Mouse (Mus musculus) left cerebral cortex, postnatal 14 days (tissue): ENCODE data around the gene Atp8b2. TPM values are rescaled to one million over a fixed set of nuclear protein-coding genes. Genes with fewer than 3 reads are reported as not detected.

Experiments
- DNase-seq, 2 experiments: peaks; one replicate each; pipeline ENCODE4 v3.0.0; 2021 to 2022; ENCODE audit warnings: low spot score in 2 of 2, mixed read lengths in 1 of 2
- intact Hi-C: fragments of 180-260 bp; cut with DNase I; formaldehyde crosslinking; loops from one replicate; pipeline ENCODE4 v1.15.1; 2025
- total RNA-seq, 2 experiments: library from RNA; stranded (reverse); gene quantifications; 2 replicates each; pipeline ENCODE4 v1.2.3; 2021

Atp8b2 gene
- total RNA-seq, 2 experiments from 2014 or later, result 94.6 to 95.2 TPM

DNA sequence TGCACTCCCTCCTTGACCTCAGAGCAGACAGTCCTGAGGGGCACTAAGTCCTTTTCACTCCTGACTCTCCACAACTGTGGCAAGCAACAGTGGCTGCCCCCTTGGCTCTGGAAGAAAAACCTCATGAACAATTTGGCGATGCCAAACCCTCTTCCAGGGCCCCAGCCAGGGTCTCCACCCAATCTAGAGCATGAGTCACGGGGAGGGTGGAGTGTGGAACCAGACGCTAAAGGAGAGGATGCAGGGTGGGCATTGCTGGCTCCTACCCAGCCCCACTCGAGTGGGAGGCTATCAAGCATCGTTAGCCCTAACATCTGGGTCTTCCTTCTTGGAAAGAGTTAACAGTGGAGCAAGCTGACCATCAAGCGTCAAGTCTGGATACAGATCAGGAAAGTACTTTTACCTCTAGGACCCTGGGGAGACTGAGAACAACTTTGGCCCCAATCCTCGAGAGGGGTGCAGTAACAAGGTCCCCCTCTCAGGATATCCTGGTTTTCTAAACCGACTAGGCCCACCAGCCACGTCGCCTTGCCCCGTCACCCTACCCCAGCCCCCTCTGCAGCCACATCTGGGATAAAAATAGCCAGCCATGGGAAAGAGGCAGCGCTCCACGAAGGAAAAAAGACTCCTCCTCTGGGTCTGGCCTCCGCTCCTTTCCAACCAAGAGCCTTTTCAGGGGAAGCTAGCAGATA, 1.1 kb downstream of the Atp8b2 start:
- intact Hi-C loops, result loop anchor here (5.0 kb wide), 1 partner anchor 35 kb away; the partner anchor contains the start of gene Hax1
- DNase-seq, result peak in 1 of 2 experiments; percentile 34

DNA sequence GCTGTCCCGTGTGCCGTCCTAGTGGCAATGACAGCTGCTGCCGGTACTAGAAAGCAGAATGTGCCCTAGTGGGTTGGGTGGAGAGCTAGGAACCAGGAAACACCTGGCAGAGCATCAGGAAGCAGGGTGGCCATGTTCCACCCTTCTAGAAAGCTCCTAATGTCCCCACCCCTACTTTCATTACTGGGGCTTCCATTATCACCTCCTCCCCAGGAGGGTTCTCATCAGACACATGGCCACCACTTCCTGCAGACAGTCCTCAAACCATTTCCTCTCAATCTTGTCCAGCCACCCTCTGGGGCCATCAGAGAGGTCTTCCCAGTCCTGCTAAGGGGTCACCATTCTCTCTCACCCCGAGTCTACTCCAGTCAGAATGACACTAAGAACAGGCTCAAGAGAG, 1.9 kb downstream of the Atp8b2 start:
- no peak for DNase-seq
- intact Hi-C loops, result loop anchor here (5.0 kb wide), 1 partner anchor 36 kb away; the partner anchor contains the start of gene Hax1

- DNase-seq, result peak; percentile 96 to 97
- intact Hi-C loops, result loop anchor here (5.0 kb wide), 1 partner anchor 37 kb away; the partner anchor contains the start of gene Hax1
Measured at GRCm38 (mm10) chr3:89960469-89960868, 2.8 kb downstream of the Atp8b2 start.

DNA sequence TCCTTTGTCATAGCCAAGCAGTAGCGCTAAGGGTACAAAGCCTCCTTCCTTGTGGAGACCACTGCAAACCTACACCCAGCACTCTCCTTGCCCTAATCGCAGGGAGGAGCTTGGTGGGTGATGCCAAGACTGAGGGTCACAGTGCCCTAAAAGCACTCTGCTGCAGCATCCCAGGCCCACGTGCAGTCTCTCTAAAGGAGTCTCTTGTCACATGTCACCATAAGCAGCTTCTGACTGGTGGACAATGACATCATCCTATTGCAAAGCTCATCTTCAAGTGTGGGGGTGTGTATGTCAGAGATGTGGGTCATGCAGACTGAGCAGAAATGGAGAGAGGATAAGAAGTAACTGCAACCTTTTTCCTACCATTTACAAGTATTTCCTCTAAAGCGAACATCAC, 3.9 kb downstream of the Atp8b2 start:
- peak; percentile 69 to 91 for DNase-seq
- intact Hi-C loops, result no loop called here

- intact Hi-C loops, result no loop called here
- DNase-seq, result no peak
Measured at GRCm38 (mm10) chr3:89957880-89958279, 5.4 kb downstream of the Atp8b2 start.

DNA sequence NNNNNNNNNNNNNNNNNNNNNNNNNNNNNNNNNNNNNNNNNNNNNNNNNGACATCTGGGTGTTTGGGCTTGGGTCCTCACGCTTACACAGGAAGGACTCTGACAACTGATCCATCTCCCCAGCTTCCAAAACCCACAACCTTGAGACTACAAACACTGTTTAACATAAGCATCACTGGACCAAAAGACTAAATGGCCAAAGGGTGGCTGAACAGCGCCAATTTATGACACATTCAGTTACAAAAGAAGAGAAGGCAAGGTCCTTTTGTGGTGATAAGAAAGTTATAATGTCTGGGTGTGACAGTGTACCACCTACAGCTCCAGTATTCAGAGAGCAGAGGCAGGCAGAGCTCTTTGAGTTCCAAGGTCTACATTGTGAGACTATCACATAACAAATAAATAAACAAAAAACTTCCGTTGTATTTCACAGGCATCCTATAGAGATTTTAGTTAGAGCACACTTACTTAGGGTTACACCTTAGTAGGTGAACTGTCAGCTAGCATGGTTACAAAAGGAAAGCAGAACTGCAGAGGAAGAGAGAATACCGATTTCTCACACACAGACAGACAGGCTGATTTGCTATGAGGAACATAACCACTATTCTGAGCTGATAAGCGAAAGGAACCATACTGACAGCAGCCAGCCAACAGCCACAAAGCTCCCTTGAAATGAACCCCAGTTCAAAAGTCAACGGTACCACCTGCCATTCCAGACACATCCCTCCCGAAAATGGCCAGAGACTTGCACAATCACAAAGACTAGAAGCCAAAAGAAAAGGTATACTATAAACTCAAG, 6.9 kb downstream of the Atp8b2 start:
- intact Hi-C loops, result no loop called here
- no peak for DNase-seq

GRCm38 (mm10) chr3:89953420-89953819, 9.9 kb downstream of the Atp8b2 start:
- intact Hi-C loops, result loop anchor here (5.0 kb wide), 1 partner anchor 124 kb away; no protein-coding TSS in a partner anchor
- DNase-seq, result peak; percentile 84 to 88

GRCm38 (mm10) chr3:89948655-89949054, 14.7 kb downstream of the Atp8b2 start:
- peak; percentile 72 to 76 for DNase-seq
- intact Hi-C loops, result no loop called here

- DNase-seq, result no peak
- intact Hi-C loops, result no loop called here
Measured at GRCm38 (mm10) chr3:89948021-89948420, 15.3 kb downstream of the Atp8b2 start.

- intact Hi-C loops, result no loop called here
- no peak for DNase-seq
Measured at GRCm38 (mm10) chr3:89945026-89945425, 18.3 kb downstream of the Atp8b2 start.

GRCm38 (mm10) chr3:89942894-89943293, 20.4 kb downstream of the Atp8b2 start:
- intact Hi-C loops, result no loop called here
- no peak for DNase-seq

- no peak for DNase-seq
- intact Hi-C loops, result no loop called here
Measured at GRCm38 (mm10) chr3:89936495-89936894, 26.8 kb downstream of the Atp8b2 start.

DNA sequence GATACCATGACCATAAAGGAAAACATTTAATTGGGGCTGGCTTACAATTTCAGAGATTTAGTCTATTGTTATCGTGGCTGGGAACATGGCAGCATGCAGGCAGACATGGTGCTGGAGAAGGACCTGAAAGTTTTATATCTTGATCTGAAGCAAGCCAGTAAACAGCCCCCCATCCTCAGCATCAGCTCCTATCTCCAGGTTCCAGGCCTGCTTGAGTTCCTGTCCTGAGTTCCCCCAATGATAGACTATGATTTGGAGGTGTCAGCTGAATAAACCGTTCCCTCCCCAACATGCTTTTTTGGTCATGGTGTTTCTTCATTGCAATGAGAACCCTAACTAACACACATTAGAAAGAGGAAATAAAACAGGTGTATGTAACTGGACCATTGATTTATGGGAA, 30.4 kb downstream of the Atp8b2 start:
- intact Hi-C loops, result no loop called here
- no peak for DNase-seq

GRCm38 (mm10) chr3:89928956-89929355, 34.4 kb downstream of the Atp8b2 start:
- DNase-seq, result no peak
- intact Hi-C loops, result no loop called here

DNA sequence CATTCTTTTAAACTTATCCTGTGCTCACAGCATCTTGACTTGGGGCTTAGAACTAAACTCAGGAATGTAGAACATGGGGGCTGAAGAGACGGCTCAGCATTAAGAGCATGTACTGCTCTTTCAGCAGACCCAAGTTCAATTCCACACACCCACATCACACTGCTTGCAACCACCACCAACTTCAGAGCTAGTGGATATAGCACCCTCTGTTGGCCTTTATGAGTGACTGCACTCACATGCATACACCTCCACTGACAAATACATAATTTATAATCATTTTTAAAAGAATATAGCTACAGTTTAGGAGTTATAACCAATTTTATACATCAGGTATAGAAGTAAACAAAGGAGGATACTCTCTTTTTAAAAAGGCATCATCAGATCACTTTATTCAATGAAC, 36.9 kb downstream of the Atp8b2 start:
- no peak for DNase-seq
- intact Hi-C loops, result no loop called here

DNA sequence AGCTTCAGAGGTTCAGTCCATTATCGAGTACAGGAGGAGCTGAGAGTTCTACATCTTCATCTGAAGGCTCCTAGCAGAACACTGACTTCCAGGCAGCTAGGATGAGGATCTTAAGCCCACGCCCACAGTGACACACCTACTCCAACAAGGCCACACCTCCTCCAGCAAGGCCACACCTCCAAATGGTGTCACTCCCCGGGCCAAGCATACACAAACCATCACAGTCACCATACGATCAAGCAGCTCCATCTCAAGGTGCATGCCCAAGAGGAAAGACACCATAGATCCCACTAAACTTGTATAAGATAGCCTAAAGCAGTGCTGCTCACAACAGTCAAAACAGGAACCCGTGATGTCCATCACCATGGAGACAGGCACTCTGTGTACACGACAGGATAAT, 42.6 kb downstream of the Atp8b2 start:
- intact Hi-C loops, result no loop called here
- DNase-seq, result no peak

GRCm38 (mm10) chr3:89917408-89917807, 45.9 kb downstream of the Atp8b2 start:
- DNase-seq, result no peak
- intact Hi-C loops, result no loop called here

DNA sequence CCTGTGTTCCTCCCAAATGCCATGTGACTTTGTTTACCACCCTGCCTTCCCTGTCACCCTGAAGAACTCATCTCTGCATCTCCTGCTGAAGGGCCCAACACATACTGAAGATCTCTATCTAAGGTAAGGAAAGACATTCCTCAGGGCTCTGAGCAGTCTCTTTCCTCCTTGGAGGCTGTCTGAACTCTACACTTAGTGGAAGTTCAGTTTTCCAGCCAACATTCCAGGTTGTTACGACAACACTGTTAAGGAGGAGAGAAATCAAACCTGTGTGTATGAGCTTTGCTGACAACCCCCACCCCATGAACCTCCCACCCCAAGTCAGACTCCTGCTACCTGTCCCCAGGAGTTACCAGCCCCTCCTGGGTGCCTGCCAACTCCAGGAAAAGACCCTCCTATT, 46.7 kb downstream of the Atp8b2 start:
- DNase-seq, result no peak
- intact Hi-C loops, result no loop called here

GRCm38 (mm10) chr3:89914700-89915099, 48.6 kb downstream of the Atp8b2 start:
- intact Hi-C loops, result loop anchor here (5.0 kb wide), 1 partner anchor 37 kb away; no protein-coding TSS in a partner anchor
- no peak for DNase-seq

DNA sequence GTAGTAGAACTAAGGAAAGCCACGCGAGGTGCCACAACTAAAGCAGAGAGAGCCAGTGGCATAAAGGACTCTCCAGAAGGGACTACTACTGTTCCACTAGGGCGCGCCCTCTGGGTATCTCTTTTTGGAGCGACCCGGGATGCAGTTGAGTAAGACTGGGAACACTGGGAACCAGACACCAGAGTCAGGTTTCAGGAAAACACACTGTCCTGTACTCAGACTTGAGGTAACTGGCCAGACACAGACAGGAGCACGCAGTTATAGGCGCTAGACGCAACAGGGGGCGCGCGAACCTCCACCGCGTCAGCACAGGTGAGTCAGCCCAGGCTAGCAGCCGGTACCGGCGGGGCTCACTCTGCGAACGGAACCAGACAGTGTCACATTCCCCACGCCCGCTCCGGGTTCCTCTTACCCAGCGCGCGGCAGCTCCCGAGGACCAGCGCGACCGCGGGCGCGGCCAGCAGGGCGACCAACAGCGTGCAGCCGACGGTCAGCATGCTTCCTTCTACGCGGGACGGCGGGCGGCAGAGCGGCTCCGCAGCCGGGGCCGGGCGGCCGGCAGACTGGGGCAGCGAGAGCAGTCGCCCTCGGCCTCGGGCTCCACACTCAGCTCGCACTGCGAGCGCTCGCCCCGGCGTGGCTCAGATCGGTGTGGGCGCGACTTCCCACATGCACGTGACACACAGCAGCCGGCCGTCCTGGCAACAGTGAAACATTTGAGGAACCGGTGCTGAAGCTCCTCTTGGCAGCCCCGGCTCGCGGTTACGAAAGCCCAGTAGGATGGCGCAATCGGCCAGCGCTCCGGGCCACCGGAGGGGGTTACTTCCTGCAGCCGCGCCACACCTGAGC, 50.5 kb downstream of the Atp8b2 start, which contains the start of gene Il6ra:
Il6ra (minus strand) TSS at position 654 of the 849 bp plus-strand sequence.
- intact Hi-C loops, result loop anchor here (5.0 kb wide), 1 partner anchor 35 kb away; no protein-coding TSS in a partner anchor
- DNase-seq, result peak; percentile 78 to 88
